Mouse (Mus musculus) activated CD4-positive, CD25-positive, alpha-beta regulatory T cell, adult 4 months (primary cell): ENCODE measurements around the gene Sfrp5. TPM values are rescaled to one million over a fixed set of nuclear protein-coding genes. Genes with fewer than 3 reads are reported as not detected.

ENCODE experiments used
- ATAC-seq: one replicate; pipeline ENCODE4 v1.8.0; 2017
- polyA plus RNA-seq, 2 experiments: library from polyadenylated mRNA; unstranded; fragments of 100-300 nt; shearing (Covaris generic); gene quantifications; one replicate each; pipeline ENCODE4 v1.2.1; 2017

Sfrp5 gene
- polyA plus RNA-seq = not detected

DNA sequence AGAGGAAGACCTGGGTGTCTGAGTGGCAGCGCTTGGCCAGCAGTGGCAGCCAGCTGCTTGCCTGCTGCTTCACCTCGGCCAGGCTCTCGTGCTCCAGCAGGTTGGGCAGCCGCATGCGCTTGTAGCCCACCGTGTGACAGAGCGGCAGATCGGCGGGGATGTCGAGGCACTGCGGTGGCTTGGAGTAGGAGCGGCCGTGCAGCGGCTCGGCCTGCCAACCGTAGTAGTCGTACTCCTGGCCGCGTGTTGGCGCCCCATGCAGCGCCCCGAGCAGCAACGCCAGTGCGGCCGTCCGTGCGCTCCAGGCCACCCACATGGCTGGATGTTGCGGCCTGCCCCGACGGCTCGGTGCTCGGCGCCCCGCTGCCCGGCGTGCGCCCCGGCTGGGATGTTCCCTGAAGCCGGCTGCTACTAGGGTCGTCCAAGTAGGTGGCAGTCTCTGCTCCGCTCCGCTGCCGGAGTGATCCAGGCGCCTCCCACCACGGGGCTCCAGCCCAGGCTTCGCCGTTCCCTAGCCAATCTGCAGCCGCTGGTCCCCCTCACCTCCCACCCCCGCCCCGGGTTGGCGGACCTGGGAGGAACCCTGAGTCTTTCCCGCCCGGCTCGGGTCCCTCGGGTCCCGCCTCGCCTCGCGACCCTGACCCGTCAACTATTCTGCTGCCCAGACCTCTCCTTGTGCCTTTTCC lies at the start of gene Sfrp5:
TSS of gene Sfrp5 (minus strand) at position 557 of the 686 bp plus-strand sequence.
- ATAC-seq = no peak

- no peak for ATAC-seq
These were observed 48.2 kb upstream of the Sfrp5 start for GRCm38 (mm10) chr19:42249976-42250914.

- ATAC-seq = no peak
These were observed 45.5 kb upstream of the Sfrp5 start, which contains the start of gene Golga7b for GRCm38 (mm10) chr19:42247519-42247918. Golga7b (plus strand) TSS chr19:42247574.

- no peak for ATAC-seq
These were observed 44.6 kb upstream of the Sfrp5 start for GRCm38 (mm10) chr19:42246626-42247025.

DNA sequence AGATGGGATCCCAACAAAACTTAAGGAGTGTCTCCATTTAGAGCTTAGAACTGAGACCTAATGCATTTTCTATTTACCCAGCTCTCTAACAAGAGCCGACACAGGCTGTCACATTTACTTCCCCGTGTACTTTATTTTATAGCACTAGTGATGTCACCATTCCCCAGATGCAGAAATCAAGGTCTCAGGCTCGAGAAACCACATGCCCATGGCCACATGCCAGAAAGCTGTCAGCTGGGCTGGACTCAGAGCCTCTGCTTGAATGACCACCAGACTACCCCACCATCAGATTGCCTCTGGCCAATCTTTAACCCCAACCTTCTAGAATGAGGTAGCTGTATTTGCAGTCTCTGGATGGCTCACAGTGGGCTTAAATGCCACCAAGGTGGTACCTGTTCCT lies 41.3 kb upstream of the Sfrp5 start:
- no peak for ATAC-seq

DNA sequence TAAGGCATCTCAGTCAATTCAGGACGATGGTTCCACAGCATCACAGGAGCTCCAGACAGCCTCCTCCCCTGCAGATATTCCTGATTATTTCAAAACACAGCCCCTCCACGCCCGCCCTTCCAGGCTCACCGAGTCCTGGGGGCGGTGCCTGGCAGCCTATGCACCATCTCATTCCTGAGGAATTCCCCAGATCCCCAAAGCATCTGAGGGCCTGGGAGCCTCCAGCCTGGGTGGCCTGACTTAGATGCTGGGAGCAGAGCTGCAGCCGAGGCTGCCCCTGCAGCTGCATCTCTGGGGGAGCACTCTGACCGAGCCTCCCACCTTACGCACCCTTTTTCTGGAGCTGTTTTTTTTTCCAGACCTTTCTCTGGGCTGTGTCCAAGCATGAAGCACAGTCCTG lies 38.8 kb upstream of the Sfrp5 start:
- no peak for ATAC-seq

GRCm38 (mm10) chr19:42238341-42238715 lies 36.3 kb upstream of the Sfrp5 start:
- no peak for ATAC-seq

DNA sequence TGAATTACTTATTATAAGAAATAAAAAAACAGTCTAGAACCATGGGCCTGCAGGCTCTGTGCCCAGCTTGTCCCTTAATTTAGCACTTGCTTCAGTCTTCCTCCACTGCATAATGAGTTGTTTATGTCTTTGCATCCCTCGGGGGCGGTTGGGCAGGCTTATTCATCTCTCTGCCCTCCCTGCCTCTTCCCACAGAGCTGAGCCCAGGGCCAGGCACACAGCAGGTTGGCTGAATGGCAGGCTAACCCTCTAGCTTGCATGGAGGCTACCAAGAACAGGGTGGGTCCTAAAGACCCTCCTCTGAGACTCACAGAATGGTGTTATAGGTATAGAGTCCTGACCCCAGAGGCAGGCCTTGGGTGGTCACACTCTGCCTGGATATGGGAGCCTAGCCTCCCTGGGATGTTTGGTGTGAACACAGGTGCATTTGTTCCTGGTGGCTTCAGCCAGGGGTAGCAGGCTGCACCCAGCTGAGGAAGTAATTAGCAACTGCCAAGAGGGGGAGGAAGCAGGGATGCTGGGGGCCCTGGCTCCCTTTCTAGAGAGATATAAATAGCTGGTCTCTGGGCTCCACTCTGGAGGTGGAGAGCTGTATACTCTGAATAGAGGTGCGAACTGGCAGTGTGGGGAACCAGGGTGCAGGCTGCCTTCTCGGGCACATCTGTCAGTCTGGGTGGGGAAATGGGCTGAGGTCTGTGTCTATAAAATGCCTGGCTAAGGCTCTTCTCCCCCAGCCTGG lies 35.7 kb upstream of the Sfrp5 start:
- ATAC-seq = no peak

DNA sequence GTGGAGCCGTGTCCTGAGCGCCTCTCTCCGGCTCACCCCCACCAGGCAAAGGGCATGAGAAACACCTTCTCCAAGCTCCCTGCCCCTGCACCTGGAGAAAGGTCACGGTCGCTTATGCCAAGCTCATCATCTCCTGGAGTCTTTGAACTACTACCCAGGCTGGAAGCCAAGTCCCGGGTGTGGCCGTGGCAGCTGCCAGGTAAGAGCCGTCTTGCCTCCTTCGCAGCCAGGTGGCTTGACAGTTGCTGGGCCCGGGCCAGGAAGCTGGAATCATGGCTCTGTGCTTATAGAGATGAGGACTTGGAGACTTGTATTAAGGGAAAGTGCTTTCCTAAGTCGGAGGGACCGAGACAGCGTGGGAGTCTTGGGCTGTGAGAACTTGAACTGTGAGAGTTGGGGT lies 28.9 kb upstream of the Sfrp5 start:
- ATAC-seq = no peak

GRCm38 (mm10) chr19:42230288-42230568 lies 28.2 kb upstream of the Sfrp5 start:
- ATAC-seq = no peak

- no peak for ATAC-seq
These were observed 27.6 kb upstream of the Sfrp5 start for GRCm38 (mm10) chr19:42229499-42230287.

- ATAC-seq = no peak
These were observed 24.4 kb upstream of the Sfrp5 start for GRCm38 (mm10) chr19:42226451-42226850.

DNA sequence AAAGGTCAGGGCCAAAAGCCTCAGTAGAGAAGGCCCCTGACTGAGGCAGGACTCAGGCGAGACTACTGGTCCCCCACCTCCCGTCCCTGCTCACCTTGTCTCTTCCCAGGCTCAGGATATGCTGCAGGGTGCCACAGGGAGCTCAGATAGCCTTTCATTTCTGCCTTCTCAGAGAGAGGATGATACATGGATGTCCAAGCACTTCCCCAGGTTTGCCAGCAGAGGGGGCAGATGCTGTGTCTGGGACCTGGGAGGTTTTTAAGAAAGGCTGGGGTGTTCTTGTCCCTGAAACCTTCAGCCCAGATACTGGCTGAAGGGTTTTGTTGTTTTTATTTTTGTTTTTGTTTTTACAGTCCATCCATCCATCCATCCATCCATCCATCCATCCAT lies 15.3 kb upstream of the Sfrp5 start:
- no peak for ATAC-seq

GRCm38 (mm10) chr19:42216699-42217373 lies 14.8 kb upstream of the Sfrp5 start:
- no peak for ATAC-seq

- no peak for ATAC-seq
These were observed 12.5 kb upstream of the Sfrp5 start for GRCm38 (mm10) chr19:42214601-42215000.

DNA sequence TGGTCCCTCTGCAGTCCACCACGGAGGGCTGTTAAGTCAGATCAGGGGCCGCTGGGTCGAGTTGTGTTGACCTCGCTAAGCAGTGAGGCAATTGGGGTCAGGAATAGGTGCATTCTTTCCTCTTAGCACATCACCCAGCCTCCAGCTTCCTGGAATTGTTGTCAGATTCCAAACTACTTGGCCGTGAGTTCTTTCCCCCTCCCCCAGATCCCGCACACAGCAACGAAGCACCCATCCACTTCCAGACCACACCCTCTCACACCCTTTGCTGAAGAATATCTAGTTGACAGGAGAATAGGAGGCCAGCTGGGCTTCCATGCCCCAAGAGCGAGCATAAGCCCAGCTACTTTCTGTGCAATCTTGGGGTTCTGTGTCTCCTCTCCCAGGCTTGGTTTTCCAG lies 9.9 kb upstream of the Sfrp5 start:
- ATAC-seq = no peak

DNA sequence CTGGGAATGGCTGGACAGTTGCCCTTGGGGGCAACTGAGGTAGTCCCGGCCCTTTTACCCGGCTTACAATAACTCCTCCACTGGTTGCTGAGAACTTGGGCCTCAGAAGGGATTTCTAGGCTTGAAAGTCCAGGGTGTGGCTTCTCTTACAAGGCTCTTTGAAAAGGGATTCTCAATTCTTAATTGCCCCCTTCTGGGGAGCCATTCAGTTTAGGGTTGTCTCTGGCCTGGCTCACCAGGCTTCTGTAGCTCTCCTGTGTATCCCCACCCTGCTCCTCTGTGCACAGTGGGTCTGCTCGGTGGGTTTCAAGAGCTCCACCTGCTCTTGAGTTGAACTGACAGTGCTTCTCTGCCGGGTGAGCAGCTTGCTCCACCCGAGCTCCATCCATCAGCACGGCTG lies 7.9 kb upstream of the Sfrp5 start:
- no peak for ATAC-seq

DNA sequence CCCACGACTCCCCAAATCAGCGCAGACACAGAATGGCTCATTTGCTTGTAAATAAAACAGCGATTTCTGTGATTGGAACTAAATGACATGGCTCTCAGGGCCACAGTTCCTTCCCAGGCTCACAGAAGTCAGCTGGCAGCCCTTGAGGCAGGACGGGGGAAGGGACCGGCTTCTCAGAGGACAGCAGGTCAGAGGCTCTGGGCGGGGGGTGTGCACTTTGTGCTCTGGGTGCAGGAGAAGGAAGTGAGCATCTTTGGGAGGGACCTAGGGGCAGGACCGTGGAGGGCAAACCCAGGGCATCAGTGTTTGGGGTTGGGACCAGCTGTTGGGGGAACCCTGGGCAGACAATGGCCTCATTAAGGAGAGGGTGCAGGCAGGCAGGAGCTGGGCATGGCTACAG lies 7.4 kb upstream of the Sfrp5 start:
- ATAC-seq = no peak

DNA sequence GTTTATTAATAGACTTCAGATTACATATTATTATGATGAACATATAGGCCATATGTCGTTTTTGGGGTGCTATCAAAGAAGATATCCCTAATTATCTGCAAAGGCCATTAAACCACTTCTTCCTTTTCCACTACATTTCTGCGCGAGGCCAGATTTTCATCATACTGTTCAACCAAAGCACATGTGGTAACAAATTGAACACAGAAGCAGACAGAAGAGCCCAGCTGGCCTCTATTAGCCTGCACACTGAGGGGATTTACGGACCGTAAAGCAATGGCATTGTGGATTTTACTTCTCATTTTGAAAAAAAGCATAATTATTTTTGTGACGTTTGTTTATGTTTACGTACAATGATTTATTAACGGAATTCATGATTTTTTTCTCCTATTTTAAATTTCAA lies 3.1 kb upstream of the Sfrp5 start:
- no peak for ATAC-seq

- no peak for ATAC-seq
These were observed 2.3 kb upstream of the Sfrp5 start for GRCm38 (mm10) chr19:42204306-42204705.

GRCm38 (mm10) chr19:42202467-42202866 lies 415 bp upstream of the Sfrp5 start:
- ATAC-seq = no peak

GRCm38 (mm10) chr19:42198026-42198425 lies 4.0 kb downstream of the Sfrp5 start:
- ATAC-seq = no peak
